Mouse (Mus musculus) hindbrain, embryonic 10.5 days (tissue): ENCODE measurements around the gene Gse1. TPM values are rescaled to one million over a fixed set of nuclear protein-coding genes. Genes with fewer than 3 reads are reported as not detected.

Experiments
- DNase-seq: peaks from one replicate; pipeline ENCODE4 v3.0.0-alpha.2; 2017; ENCODE audit warnings: low spot score
- H3K27ac ChIP-seq: fragments of 300-500 bp; sonication (generic); 2 replicates; pipeline ENCODE4 v1.5.1; 2016; ENCODE audit warnings: mild to moderate bottlenecking, moderate library complexity
- H3K27me3 ChIP-seq: fragments of 300-500 bp; sonication (generic); 2 replicates; pipeline ENCODE4 v1.6.1; 2016; ENCODE audit warnings: mild to moderate bottlenecking; ENCODE audit not compliant: poor library complexity, insufficient read depth, severe bottlenecking
- H3K36me3 ChIP-seq: fragments of 300-500 bp; sonication (generic); 2 replicates; pipeline ENCODE4 v1.6.1; 2016; ENCODE audit warnings: mild to moderate bottlenecking, moderate library complexity
- H3K4me1 ChIP-seq: fragments of 300-500 bp; sonication (generic); replicated peaks from 2 replicates; pipeline ENCODE4 v1.6.1; 2016; ENCODE audit warnings: mild to moderate bottlenecking
- H3K4me3 ChIP-seq: fragments of 300-500 bp; sonication (generic); 2 replicates; pipeline ENCODE4 v1.5.1; 2016; ENCODE audit warnings: mild to moderate bottlenecking, moderate library complexity
- H3K9me3 ChIP-seq: fragments of 300-500 bp; sonication (generic); 2 replicates; pipeline ENCODE4 v1.6.1; 2016; ENCODE audit warnings: mild to moderate bottlenecking, moderate library complexity
- WGBS: fragments of 180-500 bp; shearing (Covaris S2); methylation state at CpG from one replicate; pipeline ENCODE4 v1.1.7; 2016; 5-methylcytosine and 5-hydroxymethylcytosine counted together
- polyA plus RNA-seq: library from polyadenylated mRNA; unstranded; fragments of >200 nt; fragmentation: Nextera tagmentation; extraction: Ambion mirVana; gene quantifications from 2 replicates; pipeline ENCODE4 v1.2.1, GENCODE M21; 2016

The Gse1 gene
- polyA plus RNA-seq, 1 experiment from 2014 or later: 22.9 TPM

GRCm38 (mm10) chr8:120466266-120466665 lies 238.0 kb downstream of the Gse1 start:
- 47% methylated on average over 10 of the region's 10 CpGs for WGBS
- Histone ChIP-seq H3K9me3 (no peaks in the 10 kb centered on the region), H3K27me3 (peaks cover 59% of the 10 kb centered on the region), H3K4me3 (no peak overlapping the region), H3K4me1 (peaks cover 82% of the 10 kb centered on the region), H3K27ac (peak overlapping the region; percentile 35; the same call in 1 of the 2 replicates), H3K36me3 (no peaks in the 10 kb centered on the region)
- DNase-seq: no peak

- Histone ChIP-seq H3K27ac (peak overlapping the region; percentile 35; the same call in 1 of the 2 replicates), H3K4me3 (no peak overlapping the region), H3K27me3 (peaks cover 54% of the 10 kb centered on the region), H3K36me3 (no peaks in the 10 kb centered on the region), H3K4me1 (peaks cover 82% of the 10 kb centered on the region), H3K9me3 (no peaks in the 10 kb centered on the region)
- 86% methylated on average over 7 of the region's 7 CpGs for WGBS
- DNase-seq: no peak
Measured at GRCm38 (mm10) chr8:120467598-120467997, 239.3 kb downstream of the Gse1 start.

- H3K9me3 ChIP-seq: no peaks in the 10 kb centered on the region
- H3K27me3 ChIP-seq: peaks cover 42% of the 10 kb centered on the region
- DNase-seq: no peak
- WGBS: 94% methylated on average over 12 of the region's 12 CpGs
- H3K4me1 ChIP-seq: peaks cover 94% of the 10 kb centered on the region
- H3K4me3 ChIP-seq: no peak overlapping the region
- H3K27ac ChIP-seq: no peak overlapping the region
- no peaks in the 10 kb centered on the region for H3K36me3 ChIP-seq
Measured at GRCm38 (mm10) chr8:120470170-120470569, 241.9 kb downstream of the Gse1 start.

- WGBS: 7% methylated on average over 7 of the region's 7 CpGs
- Histone ChIP-seq H3K4me3 (no peak overlapping the region), H3K9me3 (no peaks in the 10 kb centered on the region), H3K36me3 (no peaks in the 10 kb centered on the region), H3K27me3 (peaks cover 32% of the 10 kb centered on the region), H3K4me1 (peaks cover 94% of the 10 kb centered on the region), H3K27ac (peak overlapping the region; percentile 51)
- DNase-seq: peak; percentile 63
Measured at GRCm38 (mm10) chr8:120471166-120471565, 242.9 kb downstream of the Gse1 start.

- WGBS: 56% methylated on average over 2 of the region's 2 CpGs
- H3K9me3 ChIP-seq: no peaks in the 10 kb centered on the region
- H3K4me1 ChIP-seq: peaks cover 94% of the 10 kb centered on the region
- no peak for DNase-seq
- H3K27me3 ChIP-seq: peaks cover 26% of the 10 kb centered on the region
- no peak overlapping the region for H3K4me3 ChIP-seq
- peak overlapping the region; percentile 51 for H3K27ac ChIP-seq
- no peaks in the 10 kb centered on the region for H3K36me3 ChIP-seq
Measured at GRCm38 (mm10) chr8:120471752-120472151, 243.5 kb downstream of the Gse1 start.

- Histone ChIP-seq H3K4me1 (peaks cover 94% of the 10 kb centered on the region), H3K27ac (peak overlapping the region; percentile 51), H3K27me3 (peaks cover 21% of the 10 kb centered on the region), H3K36me3 (no peaks in the 10 kb centered on the region), H3K9me3 (no peaks in the 10 kb centered on the region), H3K4me3 (no peak overlapping the region)
- 53% methylated on average over 16 of the region's 16 CpGs for WGBS
- DNase-seq: no peak
Measured at GRCm38 (mm10) chr8:120472230-120472629, 244.0 kb downstream of the Gse1 start.

- 80% methylated on average over 13 of the region's 13 CpGs for WGBS
Measured at GRCm38 (mm10) chr8:120473729-120474364, 245.6 kb downstream of the Gse1 start.

GRCm38 (mm10) chr8:120474496-120475235 lies 246.4 kb downstream of the Gse1 start:
- 74% methylated on average over 11 of the region's 11 CpGs for WGBS
- Histone ChIP-seq H3K4me1 (peaks cover 93% of the 10 kb centered on the region), H3K27me3 (peaks cover 14% of the 10 kb centered on the region; the same call in 1 of the 2 replicates), H3K27ac (peak overlapping the region; percentile 79), H3K4me3 (no peak overlapping the region), H3K9me3 (no peaks in the 10 kb centered on the region), H3K36me3 (no peaks in the 10 kb centered on the region)
- DNase-seq: no peak

More at GRCm38 (mm10) chr8:120473729-120474364, 245.6 kb downstream of the Gse1 start:
- Histone ChIP-seq H3K9me3 (no peaks in the 10 kb centered on the region), H3K36me3 (no peaks in the 10 kb centered on the region), H3K4me3 (no peak overlapping the region), H3K27me3 (0 out of 2 replicates have a peak, but pooled peaks cover 14% of the 10 kb centered on the region), H3K4me1 (peaks cover 90% of the 10 kb centered on the region), H3K27ac (peak overlapping the region; percentile 79)
- no peak for DNase-seq

GRCm38 (mm10) chr8:120475462-120476201 lies 247.4 kb downstream of the Gse1 start:
- whole genome bisulfite sequencing: 57% methylated on average over 10 of the region's 10 CpGs
- DNase-seq: no peak
- Histone ChIP-seq H3K4me1 (peaks cover 86% of the 10 kb centered on the region), H3K27me3 (peaks cover 10% of the 10 kb centered on the region; the same call in 1 of the 2 replicates), H3K9me3 (no peaks in the 10 kb centered on the region), H3K4me3 (no peak overlapping the region), H3K27ac (peak overlapping the region; percentile 79), H3K36me3 (no peaks in the 10 kb centered on the region)

GRCm38 (mm10) chr8:120476711-120477575 lies 248.7 kb downstream of the Gse1 start:
- H3K36me3 ChIP-seq: no peaks in the 10 kb centered on the region
- peak overlapping the region; percentile 79 for H3K27ac ChIP-seq
- WGBS: 65% methylated on average over 25 of the region's 25 CpGs
- H3K4me3 ChIP-seq: no peak overlapping the region
- H3K27me3 ChIP-seq: peaks cover 7% of the 10 kb centered on the region
- peaks cover 82% of the 10 kb centered on the region for H3K4me1 ChIP-seq
- DNase-seq: no peak
- H3K9me3 ChIP-seq: no peaks in the 10 kb centered on the region

- peaks cover 82% of the 10 kb centered on the region for H3K4me1 ChIP-seq
- no peaks in the 10 kb centered on the region for H3K9me3 ChIP-seq
- WGBS: 88% methylated on average over 11 of the region's 11 CpGs
- H3K27me3 ChIP-seq: peaks cover 13% of the 10 kb centered on the region
- H3K27ac ChIP-seq: peak overlapping the region; percentile 17; the same call in 1 of the 2 replicates
- H3K36me3 ChIP-seq: no peaks in the 10 kb centered on the region
- DNase-seq: no peak
- H3K4me3 ChIP-seq: no peak overlapping the region
Measured at GRCm38 (mm10) chr8:120478754-120479153, 250.5 kb downstream of the Gse1 start.

GRCm38 (mm10) chr8:120479691-120480090 lies 251.4 kb downstream of the Gse1 start:
- Histone ChIP-seq H3K4me1 (peaks cover 82% of the 10 kb centered on the region), H3K4me3 (no peak overlapping the region), H3K27me3 (peaks cover 23% of the 10 kb centered on the region), H3K36me3 (no peaks in the 10 kb centered on the region), H3K27ac (peak overlapping the region; percentile 17; the same call in 1 of the 2 replicates), H3K9me3 (no peaks in the 10 kb centered on the region)
- no peak for DNase-seq
- WGBS: 85% methylated on average over 4 of the region's 4 CpGs
